Mouse (Mus musculus) kidney, embryonic 14.5 days (tissue): ENCODE data around the gene Gm14322. TPM values are rescaled to one million over a fixed set of nuclear protein-coding genes. Genes with fewer than 3 reads are reported as not detected.
"Not testable (repeated sequence)": the region's sequence is repeated elsewhere in the genome, so short reads cannot be mapped to it uniquely, and the experiment has no call there.

Experiments
- ATAC-seq: fragments of 200-750 bp; cut with Nextera tagmentation; 2 replicates; pipeline ENCODE4 v1.8.0; 2017; ENCODE audit warnings: moderate number of reproducible peaks, mild to moderate bottlenecking, moderate TSS enrichment, moderate library complexity; ENCODE audit not compliant: low FRiP score, low TSS enrichment
- H3K27ac ChIP-seq: fragments of 300-500 bp; sonication (generic); 2 replicates; pipeline ENCODE4 v1.5.1; 2014; ENCODE audit warnings: low read depth, mild to moderate bottlenecking, low read length, moderate library complexity, mixed read lengths
- H3K27me3 ChIP-seq: fragments of 300-500 bp; sonication (generic); 2 replicates; pipeline ENCODE4 v1.6.1; 2014; ENCODE audit warnings: mild to moderate bottlenecking, low read length; ENCODE audit not compliant: control insufficient read depth, insufficient read depth
- H3K36me3 ChIP-seq: fragments of 300-500 bp; sonication (generic); 2 replicates; pipeline ENCODE4 v1.6.1; 2014; ENCODE audit warnings: low read length, mixed read lengths; ENCODE audit not compliant: control insufficient read depth, insufficient read depth
- H3K4me1 ChIP-seq: fragments of 300-500 bp; sonication (generic); 2 replicates; pipeline ENCODE4 v1.6.1; 2014; ENCODE audit warnings: low read length, mixed read lengths; ENCODE audit not compliant: control insufficient read depth, insufficient read depth
- H3K4me2 ChIP-seq: fragments of 300-500 bp; sonication (generic); replicated peaks from 2 replicates; pipeline ENCODE4 v1.6.1; 2014; ENCODE audit warnings: low read depth, mild to moderate bottlenecking, low read length
- H3K4me3 ChIP-seq: fragments of 300-500 bp; sonication (generic); 2 replicates; pipeline ENCODE4 v1.5.1; 2014; ENCODE audit warnings: mild to moderate bottlenecking, low read length
- H3K9ac ChIP-seq: fragments of 300-500 bp; sonication (generic); 2 replicates; pipeline ENCODE4 v1.6.1; 2014; ENCODE audit warnings: low read depth, mild to moderate bottlenecking, low read length, moderate library complexity
- H3K9me3 ChIP-seq: fragments of 300-500 bp; sonication (generic); 2 replicates; pipeline ENCODE4 v1.6.1; 2016; ENCODE audit warnings: low read length; ENCODE audit not compliant: control insufficient read depth
- WGBS: fragments of 180-500 bp; shearing (Covaris S2); extraction: QIAGEN DNeasy Blood & Tissue Kit; methylation state at CpG from one replicate; pipeline ENCODE4 v1.1.7; 2014; 5-methylcytosine and 5-hydroxymethylcytosine counted together
- polyA plus RNA-seq: library from polyadenylated mRNA; unstranded; fragments of >200 nt; fragmentation: Nextera tagmentation; extraction: Ambion mirVana; gene quantifications from 2 replicates; pipeline ENCODE4 v1.2.1, GENCODE M21; 2014

Gm14322 gene
- polyA plus RNA-seq, result 8.7 and 12.1 TPM in 2 replicates

- ATAC-seq, H3K4me1 ChIP-seq, H3K27me3 ChIP-seq, H3K9me3 ChIP-seq, H3K4me2 ChIP-seq, H3K36me3 ChIP-seq, H3K9ac ChIP-seq, H3K27ac ChIP-seq: not testable (repeated sequence)
- WGBS, result 45% methylated on average over 9 of the region's 9 CpGs
- peak within 1 kb of the TSS; percentile 28; the same call in 1 of the 2 replicates for H3K4me3 ChIP-seq
Measured at GRCm38 (mm10) chr2:177758941-177759558, at the start of gene Gm14322. TSS of gene Gm14322 (plus strand) at chr2:177759288.

DNA sequence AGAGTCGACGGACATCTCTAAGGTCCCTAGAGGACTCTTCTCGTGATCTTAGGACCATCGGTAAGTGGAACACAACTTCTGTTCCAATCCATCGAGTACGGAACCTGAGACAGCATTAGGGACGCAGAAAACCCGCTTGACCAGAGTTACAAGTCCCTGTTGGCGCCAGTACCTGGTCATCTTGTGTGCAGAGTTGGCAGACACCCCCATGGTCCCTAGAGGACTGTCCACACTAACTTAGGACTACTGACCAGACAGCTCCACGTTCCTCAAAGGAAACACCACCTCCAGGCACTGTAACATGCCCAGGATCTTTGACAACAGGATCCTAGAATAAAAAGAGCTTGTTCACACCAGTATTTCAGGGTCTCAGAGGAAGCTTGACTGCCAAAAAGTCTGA, 17.6 kb upstream of the Gm14322 start:
- not testable (repeated sequence) for H3K9me3 ChIP-seq, H3K9ac ChIP-seq, H3K27me3 ChIP-seq, ATAC-seq, H3K4me1 ChIP-seq, H3K36me3 ChIP-seq, H3K4me3 ChIP-seq, H3K27ac ChIP-seq, H3K4me2 ChIP-seq
- WGBS, result 76% methylated on average over 4 of the region's 10 CpGs

DNA sequence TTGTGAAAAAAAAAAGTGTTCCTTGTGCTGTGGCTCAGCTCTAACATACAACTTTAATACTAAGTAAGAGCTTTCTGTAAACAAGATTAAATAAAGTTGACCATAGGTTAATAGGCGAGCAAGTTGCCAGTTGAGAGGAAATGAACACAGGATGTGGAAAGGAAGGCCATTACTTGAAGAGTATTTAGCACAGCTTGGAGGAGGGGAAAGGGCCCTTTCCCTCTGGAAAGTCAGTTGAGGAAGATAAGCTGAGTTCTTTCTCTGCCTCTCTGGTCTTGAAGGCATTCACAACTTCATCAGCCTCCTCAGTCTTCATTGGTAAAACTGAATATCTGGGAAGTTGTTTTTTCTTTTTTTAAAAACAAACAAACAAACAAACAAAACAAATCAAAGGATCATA, 28.3 kb downstream of the Gm14322 start:
- H3K4me1 ChIP-seq, H3K27ac ChIP-seq, H3K4me2 ChIP-seq, H3K9ac ChIP-seq, H3K27me3 ChIP-seq, H3K36me3 ChIP-seq, H3K4me3 ChIP-seq, ATAC-seq, H3K9me3 ChIP-seq: not testable (repeated sequence)
- WGBS, result 62% methylated on average over 1 of the region's 1 CpGs

DNA sequence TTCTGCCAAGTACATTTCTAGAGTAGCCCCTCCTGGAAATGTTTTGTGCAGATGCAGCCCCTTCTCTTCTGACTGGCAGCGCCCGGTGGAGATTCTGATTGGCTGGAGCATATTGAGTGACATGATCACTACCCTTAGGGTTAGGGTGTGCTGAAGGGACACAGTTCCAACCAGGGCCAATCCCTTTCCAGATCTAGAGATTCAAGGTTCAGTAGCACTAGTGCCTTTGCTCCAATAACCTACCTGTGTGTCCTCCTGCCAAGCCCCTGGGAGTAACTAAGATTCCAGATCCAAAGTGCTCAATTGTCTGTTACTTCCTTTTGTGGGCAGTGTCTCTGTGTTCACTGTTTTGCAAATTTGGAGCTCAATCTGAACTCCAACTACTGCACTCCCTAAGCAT, 47.1 kb downstream of the Gm14322 start:
- not testable (repeated sequence) for H3K4me2 ChIP-seq, H3K4me3 ChIP-seq, H3K9me3 ChIP-seq, H3K27ac ChIP-seq, H3K36me3 ChIP-seq, H3K9ac ChIP-seq, H3K4me1 ChIP-seq, ATAC-seq, H3K27me3 ChIP-seq
- WGBS, result no CpG with 5 or more reads among the region's 2 CpGs

Other genes with a start within 250 kb of the Gm14322 start
- not detected in 2 replicates for gene Gm14406, start 181.1 kb upstream of the Gm14322 start, polyA plus RNA-seq
- 33.5 and 45.7 TPM in 2 replicates for gene Gm14325, start 81.0 kb downstream of the Gm14322 start, polyA plus RNA-seq
- 3.8 and 5.2 TPM in 2 replicates for gene Gm14327, start 137.8 kb downstream of the Gm14322 start, polyA plus RNA-seq
- gene Zfp972, start 166.3 kb downstream of the Gm14322 start, polyA plus RNA-seq, result 0.81 and 1.6 TPM in 2 replicates
- 16.1 and 20.5 TPM in 2 replicates for gene Gm14326, start 198.0 kb downstream of the Gm14322 start, polyA plus RNA-seq